ENCODE assay signal across 13 mouse cellular contexts in genomic region chr3:95511611-95512180, GRCm38 (mm10). TPM values are rescaled to one million over a fixed set of nuclear protein-coding genes. Genes with fewer than 3 reads are reported as not detected.
DNase-seq lines count a peak whose midpoint lies in the region; TF ChIP-seq lines count a peak whose summit lies in the region.
"Had no signal": no experiment of that assay in that cellular context is flagged by ENCODE, and none has a peak within 500 bp of the region (broad histone marks: within the 10 kb centered on the region; RNA-seq: fewer than 3 reads in every experiment).

No protein-coding gene starts in this region.

- no peak overlapping the region for H3K27ac ChIP-seq in gastrocnemius, adult 2 months
- H3K27ac ChIP-seq: limb, embryonic 13.5 days had no signal

- H3K4me3 ChIP-seq in gastrocnemius, adult 2 months: no peak overlapping the region
- H3K4me3 ChIP-seq: limb, embryonic 13.5 days had no signal

- peak; percentile 45 to 55 for DNase-seq in adrenal gland, adult (ENCODE audit: inconsistent age in 2 of 2, low spot score in 1 of 2)
- no peak for DNase-seq in adrenal gland, adult 8-10 months
- DNase-seq in adrenal gland, postnatal 10 days: peak; percentile 22
- DNase-seq in lung, postnatal 10 days: peak; percentile 13
- peak; percentile 39 to 62 for DNase-seq in thymus, adult 18-20 months
- no peak for DNase-seq in gastrocnemius, adult 2 months
- DNase-seq in frontal cortex, postnatal 36 days (ENCODE audit: low spot score in 2 of 2): no peak
- DNase-seq in right cerebral cortex, postnatal 4 days: no peak
- DNase-seq: cerebellum, adult 9-11 months; heart, postnatal 14 days; kidney, postnatal 4 days had no signal

- intact Hi-C loops in gastrocnemius, adult 2 months (cut with DNase I): no loop called here

- TF ChIP-seq CTCF in gastrocnemius, adult 2 months (IDR thresholded peaks at IDR 0.05): no peak

RNA-seq across cellular contexts. Expression of gene Ctsk, which starts 12.6 kb away (rescaled TPM):
- total RNA-seq in adrenal gland, adult 8-10 months (2022): 1 to 10 TPM; 4.6 to 9.3 (median 5.1) TPM
- total RNA-seq in adrenal gland, postnatal 10 days (2021): 10 to 100 TPM; 15.1 to 58.9 TPM
- 1 to 10 TPM; 3.9 to 9.0 TPM for total RNA-seq in gastrocnemius, adult 2 months (2021)

RNA-seq across cellular contexts. Expression of gene Ctss, which starts 14.9 kb away (rescaled TPM):
- total RNA-seq in adrenal gland, adult 8-10 months (2022): 100 to 1,000 TPM in 2 of 4 experiments, 10 to 100 TPM in 2; 52.8 to 131 (median 95.6) TPM
- total RNA-seq in adrenal gland, postnatal 10 days (2021): 10 to 100 TPM; 18.8 to 23.5 TPM
- total RNA-seq in gastrocnemius, adult 2 months (2021): 1 to 10 TPM; 2.1 to 4.6 TPM

RNA-seq across cellular contexts. Expression of gene Hormad1, which starts 47.8 kb away (rescaled TPM):
- total RNA-seq in adrenal gland, adult 8-10 months (2022): not detected
- not detected for total RNA-seq in adrenal gland, postnatal 10 days (2021)
- total RNA-seq in gastrocnemius, adult 2 months (2021): not detected
- total RNA-seq: gastrocnemius, adult 18-20 months; heart, postnatal 14 days had no signal

Comparison
In these comparisons a context has a peak if more than half of its experiments do, and no peak if none do; other contexts are left out.
1. DNase-seq: peak in adrenal gland, adult (2 of 2), adrenal gland, postnatal 10 days (single experiment), lung, postnatal 10 days (single experiment) and thymus, adult 18-20 months (2 of 2); none in adrenal gland, adult 8-10 months (single experiment), gastrocnemius, adult 2 months (single experiment), frontal cortex, postnatal 36 days (0 of 2) and right cerebral cortex, postnatal 4 days (single experiment).